Mouse (Mus musculus) lung, postnatal 0 days (tissue): ENCODE measurements around the gene Celf1.

Experiments
- CTCF ChIP-seq: IDR thresholded peaks from 2 replicates; pipeline ENCODE4 v1.5.1; 2016; ENCODE audit warnings: antibody characterized with exemption, mild to moderate bottlenecking
- EP300 ChIP-seq: IDR thresholded peaks from 2 replicates; pipeline ENCODE4 v1.6.1; 2016; ENCODE audit warnings: antibody characterized with exemption, mild to moderate bottlenecking, control low read depth

DNA sequence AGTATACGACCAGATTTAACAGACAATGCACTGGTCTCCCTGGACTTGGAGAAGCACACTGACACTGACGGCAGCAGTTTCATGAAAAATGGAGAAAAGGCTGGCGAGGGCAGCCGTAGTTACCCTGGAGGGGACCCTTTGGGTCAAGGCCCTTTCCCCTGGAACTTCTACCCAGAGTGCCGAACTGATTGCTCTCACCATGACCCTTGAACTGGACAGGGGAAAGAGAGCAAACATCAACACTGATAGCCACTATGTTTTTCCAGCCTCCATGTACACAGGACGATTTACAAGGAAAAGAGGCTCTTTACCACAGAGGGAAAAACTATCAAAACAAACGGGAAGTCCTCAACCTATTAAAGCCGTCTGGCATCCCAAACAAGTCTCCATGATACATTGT is 8.4 kb upstream of the Celf1 start:
- TF ChIP-seq CTCF (no peak), EP300 (no peak)
